Mouse (Mus musculus): ENCODE measurements at regions not wholly inside any gene's neighbourhood (a gene's known extent, or its start where the extent isn't known, plus 50 kb on each side); places are given as distances from the start of the nearest gene placed in this dataset.

- DNase-seq, result no peak
Measured at GRCm38 (mm10) chr1:119364901-119365300, 57.1 kb downstream of the Inhbb start.

GRCm38 (mm10) chr1:119358096-119358495 is 64.0 kb downstream of the Inhbb start:
- DNase-seq, result no peak

- no peak for DNase-seq
Measured at GRCm38 (mm10) chr1:119356916-119357315, 65.1 kb downstream of the Inhbb start.

- DNase-seq, result no peak
Measured at GRCm38 (mm10) chr1:119355456-119355855, 66.6 kb downstream of the Inhbb start.

GRCm38 (mm10) chr1:119351567-119351966 is 70.5 kb downstream of the Inhbb start:
- no peak for DNase-seq

- no peak for DNase-seq
Measured at GRCm38 (mm10) chr1:119350846-119351245, 71.2 kb downstream of the Inhbb start.

- DNase-seq, result no peak
Measured at GRCm38 (mm10) chr1:119350296-119350695, 71.8 kb downstream of the Inhbb start.

GRCm38 (mm10) chr1:119348456-119349208 is 73.4 kb downstream of the Inhbb start:
- no peak for DNase-seq

- no peak for DNase-seq
Measured at GRCm38 (mm10) chr1:119347749-119348148, 74.3 kb downstream of the Inhbb start.

GRCm38 (mm10) chr1:119346634-119347155 is 75.4 kb downstream of the Inhbb start:
- DNase-seq, result no peak

- peak; percentile 40 for DNase-seq
Measured at GRCm38 (mm10) chr1:119345115-119345791, 76.8 kb downstream of the Inhbb start.

GRCm38 (mm10) chr1:119344046-119344445 is 78.0 kb downstream of the Inhbb start:
- no peak for DNase-seq

GRCm38 (mm10) chr1:119335171-119335570 is 86.9 kb downstream of the Inhbb start:
- no peak for DNase-seq

- DNase-seq, result no peak
Measured at GRCm38 (mm10) chr1:119330751-119331326, 91.2 kb downstream of the Inhbb start.

- peak; percentile 84 for DNase-seq
Measured at GRCm38 (mm10) chr1:119329693-119330434, 92.2 kb downstream of the Inhbb start.

- peak; percentile 86 for DNase-seq
Measured at GRCm38 (mm10) chr1:119328921-119329692, 92.9 kb downstream of the Inhbb start.

GRCm38 (mm10) chr1:119324551-119324950 is 97.5 kb downstream of the Inhbb start:
- DNase-seq, result no peak

- no peak for DNase-seq
Measured at GRCm38 (mm10) chr1:119322279-119322995, 99.6 kb downstream of the Inhbb start.

GRCm38 (mm10) chr1:119321799-119322198 is 100.2 kb downstream of the Inhbb start:
- DNase-seq, result no peak

- no peak for DNase-seq
Measured at GRCm38 (mm10) chr1:119317006-119317405, 105.0 kb downstream of the Inhbb start.

- DNase-seq, result peak; percentile 45
Measured at GRCm38 (mm10) chr1:119308719-119309365, 113.2 kb downstream of the Inhbb start.

All from retina, postnatal 1 day (tissue).